Mouse (Mus musculus): ENCODE measurements around the gene Plekhg3. TPM values are rescaled to one million over a fixed set of nuclear protein-coding genes. Genes with fewer than 3 reads are reported as not detected.

Gene Plekhg3
- polyA plus RNA-seq, 1 experiment from 2014 or later: 0.47 TPM

- 92% methylated on average over 10 of the region's 10 CpGs for WGBS
- ATAC-seq (ENCODE audit: low read depth): no peak
These were observed 35.6 kb downstream of the Plekhg3 start for GRCm38 (mm10) chr12:76566284-76566683.

DNA sequence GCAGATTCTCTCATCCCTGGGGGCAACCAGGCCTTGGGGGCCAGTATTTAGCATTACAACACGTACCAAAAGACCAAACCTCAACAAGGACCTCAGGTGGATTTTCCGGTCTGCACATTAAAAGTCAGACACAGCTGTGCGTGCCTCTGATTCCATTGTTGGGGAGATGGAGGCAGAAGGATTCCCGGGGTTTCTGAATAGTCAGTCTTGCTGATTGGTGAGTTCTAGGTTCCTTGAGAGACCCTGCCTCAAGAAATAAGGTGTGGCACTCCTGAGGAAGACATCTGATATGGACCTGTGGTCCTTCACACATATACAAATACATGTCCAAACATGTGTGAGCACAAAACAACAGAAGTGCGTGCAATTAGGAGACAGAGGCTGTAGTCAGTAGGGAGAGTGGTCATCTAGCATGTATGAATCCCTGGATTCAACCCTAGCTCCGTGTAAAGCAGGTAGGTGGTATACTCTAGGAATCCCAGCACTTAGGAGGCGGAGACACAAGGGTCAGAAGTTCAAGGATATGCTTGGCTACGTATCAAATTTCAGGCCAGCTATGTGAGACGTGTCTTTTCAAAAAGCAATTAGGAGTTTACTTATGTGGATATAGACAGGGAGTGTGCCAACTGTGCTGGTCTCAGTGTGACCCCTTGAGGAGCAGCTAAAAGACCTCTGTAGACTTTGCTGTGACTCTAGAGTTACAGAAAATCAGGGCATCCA lies 39.7 kb downstream of the Plekhg3 start:
- H3K36me3 ChIP-seq (ENCODE audit: control insufficient read depth, insufficient read depth, low read length): no peaks in the 10 kb centered on the region
- H3K4me1 ChIP-seq (ENCODE audit: control insufficient read depth, insufficient read depth, low read length): no peaks in the 10 kb centered on the region
- H3K27me3 ChIP-seq (ENCODE audit: control insufficient read depth, insufficient read depth, low read length): no peaks in the 10 kb centered on the region
- H3K27ac ChIP-seq (ENCODE audit: low read depth, low read length): no peak overlapping the region
- H3K9ac ChIP-seq (replicated peaks; ENCODE audit: low read depth, low read length): no peak overlapping the region
- no peak overlapping the region for H3K4me3 ChIP-seq (ENCODE audit: low read depth, low read length)
- ATAC-seq (ENCODE audit: low read depth): no peak
- H3K4me2 ChIP-seq (ENCODE audit: low read depth, low read length): no peak overlapping the region
- H3K9me3 ChIP-seq (ENCODE audit: control insufficient read depth, low read length): no peaks in the 10 kb centered on the region
- 76% methylated on average over 9 of the region's 9 CpGs for WGBS

More at GRCm38 (mm10) chr12:76566284-76566683, 35.6 kb downstream of the Plekhg3 start:
- Histone ChIP-seq H3K27ac (ENCODE audit: low read depth, low read length) (no peak overlapping the region), H3K27me3 (ENCODE audit: control insufficient read depth, insufficient read depth, low read length) (no peaks in the 10 kb centered on the region), H3K4me3 (ENCODE audit: low read depth, low read length) (no peak overlapping the region), H3K9me3 (ENCODE audit: control insufficient read depth, low read length) (no peaks in the 10 kb centered on the region), H3K4me1 (ENCODE audit: control insufficient read depth, insufficient read depth, low read length) (no peaks in the 10 kb centered on the region), H3K9ac (replicated peaks; ENCODE audit: low read depth, low read length) (no peak overlapping the region), H3K36me3 (ENCODE audit: control insufficient read depth, insufficient read depth, low read length) (no peaks in the 10 kb centered on the region), H3K4me2 (ENCODE audit: low read depth, low read length) (no peak overlapping the region)

DNA sequence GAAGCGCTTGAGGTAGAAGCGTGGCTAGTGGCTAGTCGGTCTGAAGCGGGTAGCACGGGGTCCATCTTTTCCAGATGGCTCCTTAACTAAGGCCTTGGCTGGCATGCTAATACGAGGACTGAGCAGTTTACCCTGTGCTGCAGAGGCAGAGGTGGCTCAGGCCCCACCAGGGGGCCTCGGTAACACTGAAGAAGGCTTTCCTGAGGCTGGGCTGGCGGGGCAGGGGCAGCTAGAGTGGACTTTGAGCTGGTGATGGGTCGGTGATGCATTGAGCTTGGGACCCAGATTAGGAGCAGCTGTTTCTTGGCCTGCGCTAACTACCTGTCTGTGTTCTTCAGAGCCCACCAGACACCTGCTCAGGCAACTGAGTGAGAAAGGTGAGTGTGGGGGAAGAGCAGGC lies 40.6 kb downstream of the Plekhg3 start:
- no peak for ATAC-seq (ENCODE audit: low read depth)
- WGBS: 84% methylated on average over 10 of the region's 10 CpGs
- no peaks in the 10 kb centered on the region for H3K4me1 ChIP-seq (ENCODE audit: control insufficient read depth, insufficient read depth, low read length)
- no peaks in the 10 kb centered on the region for H3K9me3 ChIP-seq (ENCODE audit: control insufficient read depth, low read length)
- no peaks in the 10 kb centered on the region for H3K27me3 ChIP-seq (ENCODE audit: control insufficient read depth, insufficient read depth, low read length)
- no peak overlapping the region for H3K4me2 ChIP-seq (ENCODE audit: low read depth, low read length)
- H3K9ac ChIP-seq (replicated peaks; ENCODE audit: low read depth, low read length): no peak overlapping the region
- H3K36me3 ChIP-seq (ENCODE audit: control insufficient read depth, insufficient read depth, low read length): no peaks in the 10 kb centered on the region
- H3K27ac ChIP-seq (ENCODE audit: low read depth, low read length): no peak overlapping the region
- H3K4me3 ChIP-seq (ENCODE audit: low read depth, low read length): no peak overlapping the region

DNA sequence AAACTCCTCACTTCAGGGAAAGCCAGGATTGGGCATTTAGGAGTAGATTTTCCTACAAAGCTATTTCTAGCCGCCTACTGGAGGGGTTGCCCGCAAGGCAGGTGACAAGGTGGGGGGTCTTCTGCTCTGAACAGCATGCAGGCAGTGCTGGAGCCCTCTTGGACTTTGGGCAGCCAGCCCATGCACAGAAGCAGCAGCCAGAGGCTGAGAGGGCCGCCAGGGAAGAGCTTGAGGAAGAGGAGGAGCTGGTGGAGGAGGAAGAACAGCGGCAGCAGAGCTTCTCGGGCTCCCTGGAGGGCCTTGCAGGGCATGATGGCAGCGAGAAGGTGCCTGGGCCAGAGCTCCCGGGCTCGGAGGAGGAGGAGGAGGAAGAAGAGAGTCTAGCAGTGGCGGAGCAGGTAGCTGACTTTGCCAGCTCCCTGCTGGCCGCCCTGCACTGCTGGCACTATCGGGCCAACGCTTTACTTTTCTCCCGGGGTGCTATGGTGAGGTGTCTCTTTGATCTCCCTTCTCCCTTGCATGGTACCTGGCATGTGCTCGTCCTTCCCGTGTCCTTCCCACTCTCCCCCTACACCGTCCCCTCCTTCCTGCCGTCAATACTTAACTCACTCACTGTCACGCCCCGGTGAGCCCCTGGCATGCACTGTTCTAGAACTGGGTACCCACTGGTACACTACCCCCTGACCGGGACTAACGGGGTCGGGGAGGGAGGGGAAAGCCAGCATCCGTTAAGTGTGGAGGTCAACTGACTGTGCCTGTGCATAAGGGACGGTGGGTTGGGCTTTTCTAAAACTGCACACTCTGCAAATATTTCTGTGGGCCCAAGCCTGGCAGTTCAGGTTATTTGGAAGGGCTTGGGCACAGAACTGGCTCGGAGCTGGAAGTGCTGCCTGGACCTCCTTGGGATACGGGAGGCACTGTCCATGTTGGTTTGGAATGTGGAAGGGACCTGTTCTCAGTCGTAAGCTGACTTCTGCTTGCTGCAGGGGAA lies 41.9 kb downstream of the Plekhg3 start:
- Histone ChIP-seq H3K4me2 (ENCODE audit: low read depth, low read length) (no peak overlapping the region), H3K9ac (replicated peaks; ENCODE audit: low read depth, low read length) (no peak overlapping the region), H3K27ac (ENCODE audit: low read depth, low read length) (no peak overlapping the region), H3K36me3 (ENCODE audit: control insufficient read depth, insufficient read depth, low read length) (no peaks in the 10 kb centered on the region), H3K9me3 (ENCODE audit: control insufficient read depth, low read length) (no peaks in the 10 kb centered on the region), H3K27me3 (ENCODE audit: control insufficient read depth, insufficient read depth, low read length) (no peaks in the 10 kb centered on the region), H3K4me1 (ENCODE audit: control insufficient read depth, insufficient read depth, low read length) (no peaks in the 10 kb centered on the region), H3K4me3 (ENCODE audit: low read depth, low read length) (no peak overlapping the region)
- ATAC-seq (ENCODE audit: low read depth): no peak
- WGBS: 84% methylated on average over 27 of the region's 27 CpGs

DNA sequence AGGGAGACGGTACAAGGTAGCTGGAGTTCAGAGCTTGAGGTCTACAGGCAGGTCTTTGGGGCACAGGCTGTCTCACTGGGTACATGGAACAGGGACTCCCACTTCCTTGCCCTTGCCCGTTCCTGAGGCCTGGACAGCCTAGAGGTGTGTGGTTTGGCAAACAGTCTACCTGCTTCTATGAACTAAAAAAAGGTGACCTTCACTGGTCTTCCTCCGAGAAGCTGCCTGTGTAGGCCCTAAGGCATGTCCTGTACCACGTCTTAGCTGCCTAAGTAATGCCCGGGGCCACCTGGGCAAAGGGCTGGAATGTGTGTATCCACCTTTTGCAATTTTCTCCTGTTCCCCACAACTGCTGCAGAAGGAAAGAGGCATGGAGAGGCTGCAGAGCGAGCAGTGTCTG lies 42.7 kb downstream of the Plekhg3 start:
- no peak for ATAC-seq (ENCODE audit: low read depth)
- no peak overlapping the region for H3K4me3 ChIP-seq (ENCODE audit: low read depth, low read length)
- H3K27me3 ChIP-seq (ENCODE audit: control insufficient read depth, insufficient read depth, low read length): no peaks in the 10 kb centered on the region
- no peak overlapping the region for H3K27ac ChIP-seq (ENCODE audit: low read depth, low read length)
- H3K9me3 ChIP-seq (ENCODE audit: control insufficient read depth, low read length): no peaks in the 10 kb centered on the region
- H3K4me2 ChIP-seq (ENCODE audit: low read depth, low read length): no peak overlapping the region
- no peaks in the 10 kb centered on the region for H3K36me3 ChIP-seq (ENCODE audit: control insufficient read depth, insufficient read depth, low read length)
- WGBS: 91% methylated on average over 6 of the region's 6 CpGs
- no peak overlapping the region for H3K9ac ChIP-seq (replicated peaks; ENCODE audit: low read depth, low read length)
- H3K4me1 ChIP-seq (ENCODE audit: control insufficient read depth, insufficient read depth, low read length): no peaks in the 10 kb centered on the region

DNA sequence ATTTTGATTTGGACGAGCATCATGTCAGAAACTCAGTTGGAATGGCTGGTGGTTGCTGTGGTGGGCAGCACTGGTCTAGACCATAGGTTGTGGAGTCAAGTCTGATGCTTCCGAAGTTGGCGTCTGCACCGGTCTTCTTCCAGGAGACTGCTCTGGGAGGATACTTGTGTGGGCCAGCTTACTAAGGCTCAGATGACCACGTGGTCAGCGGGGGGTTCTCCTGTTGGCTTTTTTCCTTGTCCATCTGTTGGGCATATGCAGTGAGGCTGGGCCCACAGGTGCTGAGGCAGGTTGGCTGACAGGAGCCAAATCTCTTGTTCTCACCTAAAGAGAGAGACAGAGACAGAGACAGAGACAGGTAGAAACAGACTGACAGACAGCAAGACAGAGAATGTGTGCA lies 44.1 kb downstream of the Plekhg3 start:
- Histone ChIP-seq H3K4me2 (ENCODE audit: low read depth, low read length) (no peak overlapping the region), H3K9ac (replicated peaks; ENCODE audit: low read depth, low read length) (no peak overlapping the region), H3K4me1 (ENCODE audit: control insufficient read depth, insufficient read depth, low read length) (no peaks in the 10 kb centered on the region), H3K27me3 (ENCODE audit: control insufficient read depth, insufficient read depth, low read length) (no peaks in the 10 kb centered on the region), H3K27ac (ENCODE audit: low read depth, low read length) (no peak overlapping the region), H3K9me3 (ENCODE audit: control insufficient read depth, low read length) (no peaks in the 10 kb centered on the region), H3K36me3 (ENCODE audit: control insufficient read depth, insufficient read depth, low read length) (no peaks in the 10 kb centered on the region), H3K4me3 (ENCODE audit: low read depth, low read length) (no peak overlapping the region)
- ATAC-seq (ENCODE audit: low read depth): no peak
- WGBS: 95% methylated on average over 6 of the region's 6 CpGs

- H3K4me2 ChIP-seq (ENCODE audit: low read depth, low read length): no peak overlapping the region
- H3K27ac ChIP-seq (ENCODE audit: low read depth, low read length): no peak overlapping the region
- no peaks in the 10 kb centered on the region for H3K9me3 ChIP-seq (ENCODE audit: control insufficient read depth, low read length)
- ATAC-seq (ENCODE audit: low read depth): no peak
- no peaks in the 10 kb centered on the region for H3K4me1 ChIP-seq (ENCODE audit: control insufficient read depth, insufficient read depth, low read length)
- WGBS: 89% methylated on average over 9 of the region's 9 CpGs
- H3K4me3 ChIP-seq (ENCODE audit: low read depth, low read length): no peak overlapping the region
- no peaks in the 10 kb centered on the region for H3K36me3 ChIP-seq (ENCODE audit: control insufficient read depth, insufficient read depth, low read length)
- H3K9ac ChIP-seq (replicated peaks; ENCODE audit: low read depth, low read length): no peak overlapping the region
- no peaks in the 10 kb centered on the region for H3K27me3 ChIP-seq (ENCODE audit: control insufficient read depth, insufficient read depth, low read length)
These were observed 45.4 kb downstream of the Plekhg3 start for GRCm38 (mm10) chr12:76576061-76576460.

DNA sequence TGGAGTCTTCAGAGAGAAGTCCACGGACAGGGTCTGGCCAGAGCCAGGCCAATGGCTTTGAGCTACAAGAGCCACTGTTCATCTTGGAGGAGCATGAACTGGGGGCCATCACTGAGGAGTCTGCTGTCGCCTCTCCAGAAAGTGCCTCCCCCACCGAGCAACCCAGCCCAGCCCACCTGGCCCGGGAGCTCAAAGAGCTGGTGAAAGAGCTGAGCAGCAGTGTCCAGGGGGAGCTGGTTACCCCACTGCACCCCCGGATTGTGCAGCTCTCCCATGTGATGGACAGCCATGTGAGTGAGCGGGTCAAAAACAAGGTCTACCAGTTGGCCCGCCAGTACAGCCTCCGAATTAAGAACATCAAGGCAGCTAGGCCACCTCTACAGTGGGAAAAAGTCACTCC lies 46.1 kb downstream of the Plekhg3 start:
- Histone ChIP-seq H3K36me3 (ENCODE audit: control insufficient read depth, insufficient read depth, low read length) (no peaks in the 10 kb centered on the region), H3K4me2 (ENCODE audit: low read depth, low read length) (no peak overlapping the region), H3K27me3 (ENCODE audit: control insufficient read depth, insufficient read depth, low read length) (no peaks in the 10 kb centered on the region), H3K27ac (ENCODE audit: low read depth, low read length) (no peak overlapping the region), H3K4me3 (ENCODE audit: low read depth, low read length) (no peak overlapping the region), H3K9me3 (ENCODE audit: control insufficient read depth, low read length) (no peaks in the 10 kb centered on the region), H3K4me1 (ENCODE audit: control insufficient read depth, insufficient read depth, low read length) (no peaks in the 10 kb centered on the region), H3K9ac (replicated peaks; ENCODE audit: low read depth, low read length) (no peak overlapping the region)
- WGBS: 96% methylated on average over 8 of the region's 8 CpGs
- no peak for ATAC-seq (ENCODE audit: low read depth)

DNA sequence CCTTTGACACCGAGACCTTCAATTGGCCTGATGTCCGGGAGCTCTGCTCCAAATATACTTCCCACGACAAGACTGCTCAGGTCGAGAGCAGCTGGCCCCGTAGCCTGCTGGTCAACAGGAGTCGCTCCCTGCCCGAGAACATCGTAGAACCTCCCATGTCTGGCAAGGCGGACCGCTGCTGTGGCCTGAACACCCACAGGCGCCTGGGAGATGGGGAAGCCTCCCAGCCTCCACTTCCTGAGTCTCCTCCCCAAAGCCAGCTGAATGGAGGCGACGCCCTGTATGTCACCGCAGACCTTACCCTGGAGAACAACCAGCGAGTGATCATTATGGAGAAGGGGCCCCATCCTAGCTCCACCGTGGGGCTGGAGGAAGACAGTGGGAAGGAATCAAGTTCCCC lies 47.2 kb downstream of the Plekhg3 start:
- no peak for ATAC-seq (ENCODE audit: low read depth)
- Histone ChIP-seq H3K4me2 (ENCODE audit: low read depth, low read length) (no peak overlapping the region), H3K27ac (ENCODE audit: low read depth, low read length) (no peak overlapping the region), H3K9ac (replicated peaks; ENCODE audit: low read depth, low read length) (no peak overlapping the region), H3K4me1 (ENCODE audit: control insufficient read depth, insufficient read depth, low read length) (0 out of 2 replicates have a peak, but pooled peaks cover 4% of the 10 kb centered on the region), H3K36me3 (ENCODE audit: control insufficient read depth, insufficient read depth, low read length) (no peaks in the 10 kb centered on the region), H3K4me3 (ENCODE audit: low read depth, low read length) (no peak overlapping the region), H3K27me3 (ENCODE audit: control insufficient read depth, insufficient read depth, low read length) (no peaks in the 10 kb centered on the region), H3K9me3 (ENCODE audit: control insufficient read depth, low read length) (no peaks in the 10 kb centered on the region)
- WGBS: 97% methylated on average over 16 of the region's 16 CpGs
